Mouse (Mus musculus) midbrain, embryonic 10.5 days (tissue): ENCODE data around the gene Aprt. TPM values are rescaled to one million over a fixed set of nuclear protein-coding genes. Genes with fewer than 3 reads are reported as not detected.

Experiments
- DNase-seq: peaks from one replicate; pipeline ENCODE4 v3.0.0-alpha.2; 2017; ENCODE audit warnings: low spot score
- H3K27ac ChIP-seq: fragments of 300-500 bp; sonication (generic); replicated peaks from 2 replicates; pipeline ENCODE4 v1.5.1; 2016; ENCODE audit warnings: mild to moderate bottlenecking
- H3K27me3 ChIP-seq: fragments of 300-500 bp; sonication (generic); 2 replicates; pipeline ENCODE4 v1.6.1; 2016; ENCODE audit warnings: low read depth, mild to moderate bottlenecking; ENCODE audit not compliant: poor library complexity, severe bottlenecking
- H3K36me3 ChIP-seq: fragments of 300-500 bp; sonication (generic); 2 replicates; pipeline ENCODE4 v1.6.1; 2016; ENCODE audit warnings: mild to moderate bottlenecking, moderate library complexity
- H3K4me1 ChIP-seq: fragments of 300-500 bp; sonication (generic); 2 replicates; pipeline ENCODE4 v1.6.1; 2016
- H3K4me3 ChIP-seq: fragments of 300-500 bp; sonication (generic); 2 replicates; pipeline ENCODE4 v1.5.1; 2016; ENCODE audit warnings: mild to moderate bottlenecking, moderate library complexity
- H3K9me3 ChIP-seq: fragments of 300-500 bp; sonication (generic); replicated peaks from 2 replicates; pipeline ENCODE4 v1.6.1; 2016; ENCODE audit warnings: mild to moderate bottlenecking
- WGBS: fragments of 180-500 bp; shearing (Covaris S2); methylation state at CpG from one replicate; pipeline ENCODE4 v1.1.7; 2016; 5-methylcytosine and 5-hydroxymethylcytosine counted together
- microRNA-seq: library from miRNA; unstranded; fragments of <30 nt; microRNA quantifications from one replicate; pipeline ENCODE4, GENCODE M21; 2017
- polyA plus RNA-seq: library from polyadenylated mRNA; unstranded; fragments of >200 nt; fragmentation: Nextera tagmentation; extraction: Ambion mirVana; gene quantifications from 2 replicates; pipeline ENCODE4 v1.2.1, GENCODE M21; 2016

Aprt gene
- polyA plus RNA-seq, 1 experiment from 2014 or later = 278 TPM

- DNase-seq = no peak
- H3K4me3 ChIP-seq = no peak overlapping the region
- no peaks in the 10 kb centered on the region for H3K27me3 ChIP-seq
- peaks cover 17% of the 10 kb centered on the region for H3K4me1 ChIP-seq
- no peaks in the 10 kb centered on the region for H3K36me3 ChIP-seq
- no peaks in the 10 kb centered on the region for H3K9me3 ChIP-seq
- H3K27ac ChIP-seq = no peak overlapping the region
- WGBS = 79% methylated on average over 6 of the region's 6 CpGs
Observed at GRCm38 (mm10) chr8:122537033-122537432, 39.7 kb downstream of the Aprt start.

GRCm38 (mm10) chr8:122531312-122531711 lies 45.4 kb downstream of the Aprt start:
- DNase-seq = no peak
- H3K27ac ChIP-seq = peak overlapping the region; percentile 7; the same call in 1 of the 2 replicates
- no peaks in the 10 kb centered on the region for H3K9me3 ChIP-seq
- H3K36me3 ChIP-seq = no peaks in the 10 kb centered on the region
- no peaks in the 10 kb centered on the region for H3K27me3 ChIP-seq
- WGBS = 89% methylated on average over 8 of the region's 8 CpGs
- no peak overlapping the region for H3K4me3 ChIP-seq
- peaks cover 12% of the 10 kb centered on the region for H3K4me1 ChIP-seq

GRCm38 (mm10) chr8:122529159-122529558 lies 47.5 kb downstream of the Aprt start:
- peaks cover 32% of the 10 kb centered on the region for H3K4me1 ChIP-seq
- H3K36me3 ChIP-seq = no peaks in the 10 kb centered on the region
- H3K27ac ChIP-seq = no peak overlapping the region
- WGBS = 93% methylated on average over 4 of the region's 4 CpGs
- H3K4me3 ChIP-seq = no peak overlapping the region
- no peak for DNase-seq
- no peaks in the 10 kb centered on the region for H3K27me3 ChIP-seq
- no peaks in the 10 kb centered on the region for H3K9me3 ChIP-seq

GRCm38 (mm10) chr8:122527937-122528336 lies 48.8 kb downstream of the Aprt start:
- no peaks in the 10 kb centered on the region for H3K9me3 ChIP-seq
- no peak overlapping the region for H3K27ac ChIP-seq
- no peak overlapping the region for H3K4me3 ChIP-seq
- no peak for DNase-seq
- H3K27me3 ChIP-seq = no peaks in the 10 kb centered on the region
- 97% methylated on average over 3 of the region's 3 CpGs for WGBS
- peaks cover 44% of the 10 kb centered on the region for H3K4me1 ChIP-seq
- no peaks in the 10 kb centered on the region for H3K36me3 ChIP-seq

- DNase-seq = no peak
- Histone ChIP-seq H3K27ac (peak overlapping the region; percentile 57), H3K4me3 (no peak overlapping the region), H3K4me1 (peaks cover 47% of the 10 kb centered on the region), H3K36me3 (no peaks in the 10 kb centered on the region), H3K9me3 (no peaks in the 10 kb centered on the region), H3K27me3 (no peaks in the 10 kb centered on the region)
- WGBS = 74% methylated on average over 7 of the region's 7 CpGs
Observed at GRCm38 (mm10) chr8:122526526-122527170, 50.1 kb downstream of the Aprt start.

- Histone ChIP-seq H3K9me3 (no peaks in the 10 kb centered on the region), H3K4me1 (peaks cover 45% of the 10 kb centered on the region), H3K27me3 (no peaks in the 10 kb centered on the region), H3K27ac (0 out of 2 replicates have a peak overlapping the region, but pooled peaks have one; percentile 57), H3K4me3 (no peak overlapping the region), H3K36me3 (no peaks in the 10 kb centered on the region)
- no peak for DNase-seq
- WGBS = 77% methylated on average over 3 of the region's 3 CpGs
Observed at GRCm38 (mm10) chr8:122526084-122526483, 50.6 kb downstream of the Aprt start.

GRCm38 (mm10) chr8:122525004-122525403 lies 51.7 kb downstream of the Aprt start:
- no peak for DNase-seq
- no peaks in the 10 kb centered on the region for H3K9me3 ChIP-seq
- no peaks in the 10 kb centered on the region for H3K27me3 ChIP-seq
- H3K27ac ChIP-seq = no peak overlapping the region; the same call in 1 of the 2 replicates
- no peaks in the 10 kb centered on the region for H3K36me3 ChIP-seq
- H3K4me3 ChIP-seq = no peak overlapping the region
- WGBS = 78% methylated on average over 6 of the region's 6 CpGs
- peaks cover 54% of the 10 kb centered on the region for H3K4me1 ChIP-seq

Small RNA genes within 50 kb of the gene (microRNA-seq; reads per million reads assigned to microRNA genes)
- not detected for gene Mir6396

Other genes with a start within 250 kb of the Aprt start
- not detected in 2 replicates for gene Trhr2, start 216.2 kb downstream of the Aprt start, polyA plus RNA-seq
- 75.7 and 79.4 TPM in 2 replicates for gene Zc3h18, start 200.3 kb downstream of the Aprt start, polyA plus RNA-seq
- not detected in 2 replicates for gene Il17c, start 154.9 kb downstream of the Aprt start, polyA plus RNA-seq
- 75.8 and 80.9 TPM in 2 replicates for gene Cyba, start 144.0 kb downstream of the Aprt start, polyA plus RNA-seq
- 60.3 and 60.7 TPM in 2 replicates for gene Mvd, start 133.5 kb downstream of the Aprt start, polyA plus RNA-seq
- gene Snai3, start 116.2 kb downstream of the Aprt start, polyA plus RNA-seq = 0.07 TPM in 1 of 2 replicates, not detected in the other
- gene Rnf166, start 100.8 kb downstream of the Aprt start, polyA plus RNA-seq = 31.7 and 35.6 TPM in 2 replicates
- gene Ctu2, start 100.8 kb downstream of the Aprt start, polyA plus RNA-seq = 71.5 and 72.6 TPM in 2 replicates
- 5.8 and 8.2 TPM in 2 replicates for gene Piezo1, start 25.6 kb downstream of the Aprt start, polyA plus RNA-seq
- gene Cdt1, start 8.9 kb downstream of the Aprt start, polyA plus RNA-seq = 63.2 and 70.9 TPM in 2 replicates
- gene Galns, start 34.6 kb upstream of the Aprt start, polyA plus RNA-seq = 6.6 and 7.7 TPM in 2 replicates
- gene Trappc2l, start 34.7 kb upstream of the Aprt start, polyA plus RNA-seq = 51.0 and 61.2 TPM in 2 replicates
- not detected in 2 replicates for gene Pabpn1l, start 45.8 kb upstream of the Aprt start, polyA plus RNA-seq
- gene Cbfa2t3, start 122.2 kb upstream of the Aprt start, polyA plus RNA-seq = 1.9 and 3.4 TPM in 2 replicates
- 17.8 and 18.6 TPM in 2 replicates for gene Acsf3, start 198.6 kb upstream of the Aprt start, polyA plus RNA-seq